Mouse (Mus musculus): ENCODE results near the gene Scube3. TPM values are rescaled to one million over a fixed set of nuclear protein-coding genes. Genes with fewer than 3 reads are reported as not detected.

The Scube3 gene
- under 1 TPM; 0.56 to 0.63 TPM for total RNA-seq (2021)
- long read RNA-seq, experiment 1, full-length matches to known transcripts: 1 of 1 reads
- long read RNA-seq, experiment 1, partial matches to known transcripts: 0 of 1 reads
- long read RNA-seq, experiment 1, other reads (novel, unspliced or antisense): 0 of 1 reads
- long read RNA-seq, experiment 2, partial matches to known transcripts: 0 of 1 reads
- long read RNA-seq, experiment 2, other reads (novel, unspliced or antisense): 1 of 1 reads

- DNase-seq: peak; percentile 33
Observed at GRCm38 (mm10) chr17:28141771-28142699, at the start of gene Scube3. Gene Scube3, plus strand, starts transcription at chr17:28142141.

GRCm38 (mm10) chr17:28092297-28092696, 49.6 kb upstream of the Scube3 start:
- no peak for DNase-seq

GRCm38 (mm10) chr17:28093837-28094236, 48.1 kb upstream of the Scube3 start:
- no peak for DNase-seq

GRCm38 (mm10) chr17:28096418-28096817, 45.5 kb upstream of the Scube3 start:
- DNase-seq: no peak

GRCm38 (mm10) chr17:28097308-28097707, 44.6 kb upstream of the Scube3 start:
- DNase-seq: no peak

GRCm38 (mm10) chr17:28099086-28099485, 42.9 kb upstream of the Scube3 start:
- no peak for DNase-seq

GRCm38 (mm10) chr17:28100669-28101068, 41.3 kb upstream of the Scube3 start:
- no peak for DNase-seq

GRCm38 (mm10) chr17:28101284-28101887, 40.6 kb upstream of the Scube3 start:
- no peak for DNase-seq

- DNase-seq: no peak
Observed at GRCm38 (mm10) chr17:28101902-28102319, 40.0 kb upstream of the Scube3 start.

- DNase-seq: no peak
Observed at GRCm38 (mm10) chr17:28104416-28104815, 37.5 kb upstream of the Scube3 start.

GRCm38 (mm10) chr17:28106352-28106751, 35.6 kb upstream of the Scube3 start:
- no peak for DNase-seq

GRCm38 (mm10) chr17:28107275-28107674, 34.7 kb upstream of the Scube3 start:
- DNase-seq: no peak

- DNase-seq: no peak
Observed at GRCm38 (mm10) chr17:28112266-28112665, 29.7 kb upstream of the Scube3 start.

- DNase-seq: no peak
Observed at GRCm38 (mm10) chr17:28116335-28116734, 25.6 kb upstream of the Scube3 start.

GRCm38 (mm10) chr17:28117451-28118209, 24.3 kb upstream of the Scube3 start:
- no peak for DNase-seq

- DNase-seq: no peak
Observed at GRCm38 (mm10) chr17:28120460-28120859, 21.5 kb upstream of the Scube3 start.

- DNase-seq: no peak
Observed at GRCm38 (mm10) chr17:28122949-28123348, 19.0 kb upstream of the Scube3 start.

GRCm38 (mm10) chr17:28123627-28124026, 18.3 kb upstream of the Scube3 start:
- DNase-seq: no peak

GRCm38 (mm10) chr17:28124368-28124767, 17.6 kb upstream of the Scube3 start:
- no peak for DNase-seq

- no peak for DNase-seq
Observed at GRCm38 (mm10) chr17:28129796-28130195, 12.1 kb upstream of the Scube3 start.

- no peak for DNase-seq
Observed at GRCm38 (mm10) chr17:28130391-28131125, 11.4 kb upstream of the Scube3 start.

- DNase-seq: no peak
Observed at GRCm38 (mm10) chr17:28131156-28131555, 10.8 kb upstream of the Scube3 start.
